Mouse (Mus musculus): Measurements from ENCODE around the gene Whamm.

Whamm gene

DNA sequence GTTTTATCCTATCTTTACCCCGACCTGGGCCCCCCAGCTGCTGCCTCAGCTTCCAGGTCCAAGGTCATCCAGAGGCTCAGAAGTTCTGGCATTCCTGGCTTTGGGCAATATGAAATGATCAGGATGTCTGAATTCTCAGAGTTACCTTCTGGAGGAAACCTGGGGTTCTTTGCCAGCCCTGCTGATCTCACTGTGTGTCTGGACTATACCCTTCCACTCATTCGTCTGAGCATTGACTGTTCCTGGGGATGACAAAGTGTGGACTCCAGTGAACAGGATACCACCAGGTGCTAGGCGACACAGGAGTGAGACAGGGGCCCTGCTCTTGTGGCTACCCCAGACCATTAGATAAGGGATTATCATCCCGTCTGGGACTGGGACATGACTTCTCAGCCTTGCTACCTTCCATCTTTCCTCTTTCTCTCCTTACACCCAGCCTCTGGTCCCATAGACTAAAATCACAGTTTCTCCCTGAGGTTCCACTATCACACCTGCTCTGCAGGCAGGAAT is 7.5 kb upstream of the Whamm start:
- DNase-seq (ENCODE audit: low spot score) = no peak

DNA sequence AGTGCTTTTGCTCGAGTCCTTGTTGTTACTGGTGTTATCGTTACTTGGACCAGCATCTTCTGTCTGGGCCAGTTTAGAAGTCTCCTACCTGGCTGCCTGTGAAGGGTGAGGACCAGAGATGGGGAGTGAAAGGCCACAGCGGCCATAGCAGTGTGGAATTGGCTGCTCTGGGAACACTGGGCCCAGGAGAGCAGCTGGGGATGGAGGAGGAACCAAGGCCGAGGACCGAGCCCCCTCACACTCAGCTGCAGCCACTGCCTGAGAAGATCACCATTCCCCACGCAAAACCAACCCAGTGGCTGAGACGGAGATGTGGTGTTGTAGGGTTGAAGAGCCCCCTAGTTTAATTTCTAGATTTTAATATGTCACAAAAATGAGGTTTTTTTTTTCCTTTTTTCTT is 6.3 kb upstream of the Whamm start:
- no peak for DNase-seq (ENCODE audit: low spot score)

DNA sequence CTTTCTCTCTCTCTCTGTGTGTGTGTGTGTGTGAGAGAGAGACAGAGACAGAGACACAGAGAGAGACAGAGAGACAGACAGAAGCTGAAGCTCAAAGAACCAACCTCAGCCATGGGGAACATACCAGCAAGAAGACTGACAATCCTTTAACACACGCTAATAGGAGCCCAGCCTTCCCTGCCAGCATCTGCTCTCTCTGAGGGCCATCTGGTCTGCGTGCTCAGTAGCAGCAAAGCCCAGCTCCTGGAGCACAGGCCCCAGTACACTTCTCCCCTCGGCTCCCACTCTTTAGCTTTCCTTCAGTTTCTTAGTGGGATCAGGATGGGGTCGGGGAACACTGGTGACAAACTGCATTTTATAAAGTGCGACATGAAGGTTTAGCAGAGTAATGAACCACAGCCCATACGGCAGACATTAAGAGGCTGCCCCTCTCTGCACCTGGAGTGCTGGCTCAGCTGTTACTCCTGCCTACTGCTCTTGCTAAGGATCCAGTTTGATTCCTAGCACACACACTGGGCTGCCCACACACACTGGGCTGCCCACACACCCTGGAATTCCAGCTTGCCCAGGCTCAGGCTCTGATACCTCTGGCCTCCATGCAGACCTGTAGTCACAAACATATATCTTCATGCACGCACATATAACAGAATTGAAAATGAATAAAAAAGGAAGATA is 5.5 kb upstream of the Whamm start:
- DNase-seq (ENCODE audit: low spot score) = no peak

DNA sequence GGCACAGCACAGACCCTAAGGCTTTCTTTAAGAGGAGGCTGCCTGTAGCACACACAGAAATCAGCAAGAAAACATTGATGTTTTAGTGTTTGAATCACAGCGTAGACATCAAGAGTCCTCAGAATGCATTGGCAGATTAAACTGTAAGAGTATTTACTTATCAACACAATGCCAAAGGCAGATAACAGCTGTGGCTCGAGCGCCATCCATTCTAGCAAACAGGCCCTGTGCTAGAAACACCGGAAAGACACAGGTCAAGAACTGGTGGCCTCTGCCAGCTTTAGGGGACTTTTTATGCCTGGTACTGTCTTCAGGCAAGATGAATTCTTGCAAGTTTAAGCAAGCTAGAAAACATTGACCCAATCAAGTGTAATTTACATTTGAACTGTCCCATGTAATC is 4.7 kb upstream of the Whamm start:
- no peak for DNase-seq (ENCODE audit: low spot score)

DNA sequence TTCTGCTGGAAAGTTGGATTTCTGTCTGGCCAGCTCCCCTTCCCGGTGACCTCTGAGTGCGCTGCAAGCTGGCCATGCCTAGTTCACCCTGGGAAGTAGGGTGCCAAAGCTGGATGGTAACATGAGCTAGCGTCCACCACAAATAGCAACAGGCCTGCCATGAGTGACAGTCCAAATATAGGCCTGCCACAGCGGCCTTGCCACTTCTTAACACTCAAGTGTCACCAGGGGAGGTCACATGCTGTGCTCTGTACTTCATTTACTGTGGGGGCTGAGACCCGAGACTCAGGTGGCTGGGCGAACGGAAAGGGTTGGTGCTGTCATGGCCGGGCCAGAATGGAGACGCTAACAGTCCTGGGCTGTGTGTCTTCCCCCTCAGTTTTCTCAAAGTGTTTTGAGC is 4.2 kb upstream of the Whamm start, which contains the start of gene Fsd2:
TSS of gene Fsd2 (minus strand) at position 53 of the 400 bp plus-strand sequence.
- no peak for DNase-seq (ENCODE audit: low spot score)

DNA sequence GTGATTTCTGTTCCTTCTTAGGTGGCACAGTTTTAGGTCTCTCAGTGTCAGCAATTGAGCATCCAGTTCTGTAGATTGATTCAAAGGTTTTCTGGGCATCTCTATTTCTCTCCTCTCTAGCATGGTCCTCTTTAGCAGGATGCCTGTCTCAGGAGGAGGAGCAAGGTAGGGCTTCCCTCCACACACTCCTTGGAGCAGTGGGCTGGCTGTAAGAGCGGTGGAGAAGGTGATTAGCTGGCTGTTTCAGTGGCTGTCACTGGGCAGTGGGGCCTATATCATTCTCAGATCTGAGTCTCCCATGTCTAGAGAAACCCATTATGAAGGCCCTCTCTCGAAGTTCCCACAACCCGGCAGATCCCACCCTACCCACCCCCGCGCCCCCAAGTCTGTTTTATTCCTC is 3.7 kb upstream of the Whamm start:
- no peak for DNase-seq (ENCODE audit: low spot score)

DNA sequence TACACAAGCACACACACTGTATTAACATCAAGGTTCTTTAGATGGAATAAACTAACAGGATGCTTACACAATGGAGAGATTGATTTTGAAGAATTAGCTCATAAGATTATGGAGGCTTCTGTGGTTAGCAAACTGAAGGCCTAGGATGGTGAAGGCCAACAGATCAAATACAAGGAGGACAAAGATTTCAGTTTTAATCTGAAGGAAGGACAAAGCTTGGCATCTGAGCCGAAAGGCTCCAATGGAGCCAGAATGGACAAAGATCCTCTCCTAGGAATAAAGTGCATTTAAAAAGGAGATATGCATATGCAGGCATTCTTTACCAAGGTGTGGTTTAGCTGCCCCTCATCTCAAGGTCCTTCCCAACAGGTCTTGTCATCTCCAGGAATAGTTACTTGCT is 1.2 kb upstream of the Whamm start:
- no peak for DNase-seq (ENCODE audit: low spot score)

DNA sequence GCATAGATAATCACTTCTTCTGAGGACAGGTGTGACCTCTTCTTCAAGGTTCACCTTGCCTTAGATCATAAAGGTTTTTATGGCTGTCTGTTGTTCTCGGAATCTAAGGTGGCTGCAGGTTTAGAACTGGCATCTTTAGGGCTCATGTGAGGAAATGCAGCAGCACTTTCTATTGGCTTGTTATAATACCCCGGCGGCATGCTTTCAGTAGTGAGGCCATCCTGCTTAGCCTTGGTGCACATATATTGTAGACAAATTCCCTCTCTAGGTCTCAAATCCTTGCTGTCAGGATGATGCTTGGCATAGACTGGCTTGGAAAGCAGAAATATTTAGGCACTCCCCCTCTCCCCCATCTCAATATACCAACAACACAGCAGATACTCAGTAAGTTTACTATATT is 795 bp upstream of the Whamm start:
- DNase-seq (ENCODE audit: low spot score) = no peak

DNA sequence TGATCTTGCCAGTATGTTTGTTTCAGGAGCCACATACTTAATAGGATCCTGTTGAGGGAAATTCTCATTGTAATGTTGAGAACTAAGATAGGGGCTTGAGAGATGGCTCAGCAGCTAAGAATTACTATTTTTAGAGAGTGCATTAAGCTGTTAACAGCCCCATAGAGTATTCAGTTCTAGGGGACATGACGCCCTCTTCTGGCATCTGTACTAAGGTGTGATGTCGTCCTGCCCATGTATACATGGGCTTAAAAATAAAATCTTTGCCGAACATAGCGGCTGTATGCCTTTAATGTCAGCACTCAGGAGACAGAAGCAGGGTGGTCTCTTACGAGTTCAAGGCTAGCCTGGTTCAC is 336 bp upstream of the Whamm start:
- DNase-seq (ENCODE audit: low spot score) = no peak

DNA sequence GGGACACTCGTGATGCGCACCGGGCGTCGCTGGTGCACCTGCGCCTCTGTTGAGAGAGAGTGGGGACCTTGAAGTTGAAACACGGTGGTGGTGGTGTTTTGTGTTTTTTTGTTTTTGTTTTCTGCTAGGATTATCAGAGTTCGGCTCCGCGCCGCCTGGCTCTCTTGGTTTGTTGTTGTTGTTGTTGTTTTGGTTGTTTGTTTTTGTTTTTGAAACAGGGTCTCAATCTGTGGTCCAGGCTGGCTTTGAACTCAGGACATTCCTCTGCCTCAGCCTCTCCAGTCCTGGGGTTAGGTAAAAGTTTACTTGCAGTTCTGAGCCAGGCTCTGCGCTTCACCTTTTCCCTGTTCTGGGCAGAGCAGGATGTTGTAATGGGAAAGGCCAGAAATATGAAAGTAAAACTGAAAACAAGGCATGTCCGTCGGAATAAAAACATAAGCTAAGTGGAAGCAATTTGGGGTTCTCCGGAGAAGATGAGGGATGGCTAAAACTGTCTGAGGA is 925 bp downstream of the Whamm start:
- DNase-seq (ENCODE audit: low spot score) = no peak

DNA sequence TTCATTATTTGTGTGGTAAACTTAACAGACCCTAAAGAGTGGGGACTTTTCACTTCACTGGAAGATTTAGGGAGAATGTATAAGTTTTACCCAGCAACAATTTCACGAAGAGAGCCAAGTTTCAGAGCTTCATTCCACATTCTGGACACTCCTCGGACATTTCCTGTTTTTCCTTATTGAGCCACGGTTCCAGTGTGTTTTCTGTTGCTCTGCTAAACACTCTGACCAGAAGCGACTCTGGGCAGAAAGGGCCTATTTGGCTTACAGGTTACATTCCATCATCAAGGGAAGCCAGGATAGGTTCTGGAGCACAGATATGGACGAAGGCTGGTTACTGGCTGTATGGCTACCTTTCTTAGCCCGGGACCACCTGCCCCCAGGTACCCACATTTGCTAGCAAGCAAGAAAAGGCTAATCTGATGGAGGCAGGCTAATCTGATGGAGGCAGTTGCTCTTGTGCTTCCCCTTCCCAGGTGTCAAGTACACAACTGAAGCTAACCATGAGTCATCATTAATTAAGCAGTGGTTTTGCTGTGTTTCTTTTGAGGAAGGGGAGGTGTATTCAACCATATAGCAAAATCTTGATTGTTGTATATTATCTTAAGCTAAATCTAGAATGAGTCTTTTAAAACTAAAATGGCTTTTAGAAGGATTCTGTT is 1.7 kb downstream of the Whamm start:
- DNase-seq (ENCODE audit: low spot score) = no peak

DNA sequence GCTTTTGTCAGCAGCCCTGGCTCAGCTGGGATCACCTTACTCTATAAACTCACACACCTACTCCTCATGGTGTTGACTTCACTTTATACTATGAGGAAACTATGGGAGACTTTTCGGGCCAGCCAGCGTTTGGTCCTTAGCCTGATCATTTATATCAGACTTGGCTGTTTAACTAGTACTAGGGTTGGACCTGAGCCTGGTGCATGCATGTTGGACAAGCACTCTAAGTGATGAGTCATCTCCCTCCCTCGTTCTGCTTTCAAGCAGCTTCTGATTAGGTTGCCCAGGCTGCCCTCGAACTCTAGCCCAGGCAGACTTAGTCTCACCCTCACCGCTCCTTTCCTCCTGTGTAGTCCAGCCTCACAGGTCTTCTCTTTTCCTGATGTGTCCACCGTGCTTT is 2.3 kb downstream of the Whamm start:
- DNase-seq (ENCODE audit: low spot score) = no peak

DNA sequence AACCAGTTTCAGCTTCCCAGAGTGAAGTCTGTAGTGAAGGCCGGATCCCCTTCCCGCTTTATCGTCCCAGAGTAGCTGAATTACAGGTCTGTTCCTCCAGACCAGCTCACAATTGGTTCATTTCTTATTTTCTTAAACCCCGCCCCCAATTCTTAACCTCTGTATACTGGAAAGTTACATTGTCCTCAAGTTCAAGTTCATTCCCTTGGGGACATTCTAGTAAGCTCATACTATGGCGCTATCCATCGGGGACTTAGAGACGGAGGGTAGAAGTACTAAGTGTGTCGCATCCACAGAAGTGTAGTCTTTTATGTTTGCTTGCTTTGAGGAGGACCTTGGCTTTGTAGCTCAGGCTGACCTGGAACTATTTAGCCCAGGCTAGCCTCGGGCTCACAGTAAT is 2.8 kb downstream of the Whamm start:
- no peak for DNase-seq (ENCODE audit: low spot score)

DNA sequence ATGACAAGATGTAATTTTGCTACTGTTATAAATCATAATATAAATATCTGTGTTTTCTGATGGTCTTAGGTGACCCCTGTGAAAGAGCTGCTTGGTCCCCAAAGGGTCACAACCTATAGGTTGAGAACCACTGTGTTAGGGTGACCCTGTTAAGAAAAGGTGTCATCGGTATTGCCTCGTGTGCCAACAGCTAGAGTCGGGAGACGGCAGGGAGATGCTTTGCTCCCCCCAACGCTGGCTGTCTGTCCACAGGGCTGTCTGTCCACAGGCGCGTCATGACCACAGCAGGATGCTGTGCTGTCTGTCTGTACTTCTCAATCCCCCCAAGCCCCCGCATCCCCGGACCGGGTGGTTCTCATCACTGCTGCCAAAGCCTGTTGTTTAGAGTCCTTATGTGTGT is 4.5 kb downstream of the Whamm start:
- no peak for DNase-seq (ENCODE audit: low spot score)

DNA sequence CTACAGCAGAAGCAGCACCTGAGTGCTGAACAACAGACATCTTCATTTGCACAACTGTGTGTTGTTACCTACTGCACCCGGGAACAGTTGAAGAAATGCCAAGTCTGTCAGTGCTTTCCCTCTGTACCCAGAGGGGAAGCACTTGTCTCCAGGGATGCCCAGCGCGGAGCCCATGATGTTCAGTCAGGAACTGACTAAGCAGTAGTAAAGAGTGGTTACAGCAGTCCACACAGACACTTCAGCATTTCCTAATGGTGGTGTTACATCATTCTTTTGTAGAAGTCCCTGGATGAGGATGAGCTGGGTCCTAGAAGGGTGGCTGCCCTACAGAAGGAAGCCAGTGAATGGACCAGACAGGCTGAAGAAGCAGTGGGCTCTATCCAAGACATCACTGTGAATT is 6.8 kb downstream of the Whamm start:
- no peak for DNase-seq (ENCODE audit: low spot score)

DNA sequence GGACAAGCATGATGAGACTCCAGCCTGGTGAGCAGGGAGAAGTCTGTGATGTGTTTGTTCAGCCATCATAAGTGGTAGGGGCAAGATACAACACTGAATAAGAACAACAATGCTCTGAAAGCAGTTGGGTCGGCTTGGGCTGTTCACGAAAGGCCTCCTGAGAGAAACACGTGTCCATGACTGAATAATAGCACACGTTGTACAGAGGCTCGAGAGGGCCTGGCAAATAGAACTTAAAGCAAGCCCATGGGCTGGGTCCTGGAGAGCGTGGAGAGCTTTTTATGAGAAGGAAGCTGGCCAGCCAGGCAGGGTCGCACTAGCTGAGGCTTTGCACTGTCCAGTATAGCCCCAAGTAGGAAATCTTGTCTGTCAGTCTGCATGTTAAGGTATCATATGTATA is 7.3 kb downstream of the Whamm start:
- DNase-seq (ENCODE audit: low spot score) = no peak

DNA sequence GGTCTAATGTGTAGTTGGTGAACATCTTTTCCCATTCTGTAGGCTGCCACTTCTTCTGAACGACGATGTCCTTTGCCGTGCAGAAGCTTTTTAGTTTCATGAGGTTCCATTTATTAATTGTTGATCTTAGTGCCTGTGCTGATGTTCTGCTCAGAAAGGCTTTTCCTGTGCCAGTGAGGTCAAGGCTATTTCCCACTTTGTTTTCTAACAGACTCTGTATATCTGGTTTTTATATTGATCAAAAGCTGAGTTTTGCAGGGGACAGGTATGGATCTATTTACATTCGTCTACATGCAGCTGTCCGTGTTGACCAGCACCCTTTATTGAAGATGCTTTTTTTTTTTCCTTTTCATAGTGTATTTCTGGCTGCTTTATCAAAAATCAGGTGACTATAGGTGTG is 8.2 kb downstream of the Whamm start:
- no peak for DNase-seq (ENCODE audit: low spot score)

DNA sequence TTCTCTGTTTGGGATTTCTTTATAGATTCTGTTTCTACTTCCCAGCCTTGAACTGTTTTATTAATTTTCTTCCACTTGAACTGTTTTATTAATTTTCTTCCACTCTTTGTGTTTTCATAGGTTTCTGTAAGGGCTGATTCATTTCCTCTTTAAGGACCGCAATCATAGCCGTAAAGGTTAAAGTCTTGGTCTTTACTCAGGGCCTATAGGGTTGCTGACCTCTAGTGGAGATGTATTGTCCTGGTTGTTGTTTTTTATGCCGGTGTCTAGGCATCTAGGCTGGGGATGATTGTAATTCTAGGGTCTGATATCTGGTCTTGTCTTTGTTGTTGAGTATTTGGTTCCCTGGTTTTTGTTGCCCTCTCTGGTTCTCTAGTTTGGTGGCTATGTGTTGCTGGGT is 12.4 kb downstream of the Whamm start:
- no peak for DNase-seq (ENCODE audit: low spot score)

DNA sequence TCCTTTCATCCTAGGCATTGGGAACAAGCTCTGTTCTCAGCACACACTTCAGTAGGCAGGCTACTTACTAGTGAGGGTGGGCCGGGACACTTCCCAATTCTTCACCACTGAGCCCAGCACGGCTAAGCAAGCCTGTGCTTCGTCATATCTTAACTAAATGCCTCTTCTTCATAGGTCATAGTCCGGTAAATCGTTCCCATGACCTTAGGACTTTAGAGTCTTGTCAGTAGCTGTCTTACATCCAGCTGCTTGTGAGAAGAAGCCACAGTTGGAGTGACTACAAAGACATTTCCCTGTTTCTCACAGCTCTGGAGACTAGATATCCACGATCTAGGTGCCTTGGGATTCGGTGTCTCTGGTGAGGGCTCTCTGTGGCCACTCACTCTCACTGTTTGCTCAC is 14.3 kb downstream of the Whamm start:
- no peak for DNase-seq (ENCODE audit: low spot score)

DNA sequence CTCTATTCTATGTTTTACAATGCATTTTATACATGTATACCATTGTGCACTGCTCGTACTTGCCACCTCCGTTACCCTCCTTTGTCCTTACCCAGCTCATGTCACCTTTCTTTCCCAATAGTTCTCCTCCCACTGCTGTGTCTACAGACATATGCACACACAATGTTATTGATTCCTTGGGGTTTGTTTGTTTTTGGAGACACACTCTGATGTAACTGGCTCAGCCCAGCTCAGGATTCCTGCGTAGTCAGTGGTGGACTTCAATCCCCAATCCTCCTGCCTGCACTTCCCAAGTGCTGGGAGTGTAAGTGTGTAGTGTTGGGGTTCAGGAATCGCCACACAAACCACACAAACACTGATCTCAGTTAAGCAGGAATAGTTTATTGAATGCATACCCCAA is 16.2 kb downstream of the Whamm start:
- no peak for DNase-seq (ENCODE audit: low spot score)

DNA sequence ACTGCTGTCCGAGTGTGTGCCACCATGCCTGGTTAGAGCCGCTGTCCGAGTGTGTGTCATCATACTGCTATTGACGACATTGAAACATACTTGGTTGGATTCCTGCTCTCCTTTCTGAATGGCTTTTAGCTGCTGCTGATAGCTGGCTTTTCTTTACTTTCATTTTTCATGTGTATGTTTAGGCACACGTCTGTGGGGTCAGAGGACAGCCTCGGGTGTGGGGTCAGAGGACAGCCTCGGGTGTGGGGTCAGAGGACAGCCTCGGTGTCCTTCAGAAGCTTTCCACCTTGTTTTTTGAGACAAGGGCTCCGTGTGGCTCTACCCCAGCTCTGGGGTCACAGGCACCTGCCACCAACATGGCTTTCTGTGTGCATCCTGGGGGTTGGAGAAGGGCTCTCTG is 21.6 kb downstream of the Whamm start:
- no peak for DNase-seq (ENCODE audit: low spot score)

DNA sequence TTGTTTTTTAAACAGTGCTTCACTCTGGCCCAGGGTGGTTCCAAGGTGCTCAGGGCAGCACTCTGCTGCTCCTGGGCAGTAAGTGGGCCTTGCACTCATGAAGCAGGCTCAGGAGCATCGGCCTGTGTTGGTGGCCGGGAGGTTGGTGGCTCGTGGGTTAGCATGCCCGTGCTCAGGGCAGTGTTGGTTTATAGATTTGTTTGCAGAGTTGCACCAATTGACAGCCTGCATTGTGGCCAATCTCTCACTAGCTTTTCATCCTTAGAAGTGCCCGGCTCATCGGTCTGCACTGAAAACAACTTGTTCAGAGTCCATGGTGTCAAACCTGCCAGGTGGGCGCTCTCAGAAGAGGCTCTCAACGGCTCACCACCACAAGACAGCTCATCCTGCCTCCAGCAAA is 22.3 kb downstream of the Whamm start:
- no peak for DNase-seq (ENCODE audit: low spot score)

DNA sequence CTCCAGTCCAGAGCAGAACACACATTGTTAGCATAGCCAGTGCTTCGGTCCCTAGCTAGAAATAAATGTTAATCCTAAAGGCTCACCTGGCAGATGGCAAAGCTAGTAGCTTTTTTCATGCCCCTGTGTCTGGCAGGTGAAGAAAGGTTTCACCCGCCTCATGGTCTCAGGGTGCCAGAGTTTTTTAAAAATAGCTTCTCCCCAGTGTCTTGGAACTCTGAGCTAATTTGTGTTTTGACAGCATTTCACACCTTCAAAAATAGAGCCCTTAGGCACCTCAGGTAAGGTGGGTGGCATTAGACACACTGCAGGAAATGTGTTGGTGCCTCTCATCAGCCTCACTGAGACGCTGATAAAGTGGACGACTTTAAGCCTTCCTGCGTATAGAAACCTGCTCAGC is 24.0 kb downstream of the Whamm start:
- no peak for DNase-seq (ENCODE audit: low spot score)

DNA sequence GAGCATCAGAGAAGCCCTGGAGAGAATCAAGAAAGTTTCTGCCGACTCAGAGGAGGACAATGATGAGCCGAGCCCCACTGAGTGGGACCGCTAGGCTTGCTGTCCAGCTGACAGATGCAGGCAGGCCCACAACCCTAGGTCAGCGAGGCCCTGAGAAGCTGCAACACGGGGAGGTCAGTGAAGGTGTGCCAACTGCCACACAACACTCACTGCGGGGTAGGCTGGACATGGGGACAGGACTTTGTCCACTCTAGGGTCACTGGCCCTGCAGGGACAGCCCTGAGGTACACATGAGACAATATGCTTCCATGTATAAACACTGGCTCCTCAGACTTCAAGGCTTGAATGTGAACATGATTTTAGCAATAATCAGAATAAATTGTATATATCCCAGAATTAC is 25.0 kb downstream of the Whamm start:
- DNase-seq (ENCODE audit: low spot score) = no peak
